Mouse (Mus musculus): ENCODE results near the gene Gm21028.
"Not testable (repeated sequence)": the region's sequence is repeated elsewhere in the genome, so short reads cannot be mapped to it uniquely, and the experiment has no call there.

Gm21028 gene

DNA sequence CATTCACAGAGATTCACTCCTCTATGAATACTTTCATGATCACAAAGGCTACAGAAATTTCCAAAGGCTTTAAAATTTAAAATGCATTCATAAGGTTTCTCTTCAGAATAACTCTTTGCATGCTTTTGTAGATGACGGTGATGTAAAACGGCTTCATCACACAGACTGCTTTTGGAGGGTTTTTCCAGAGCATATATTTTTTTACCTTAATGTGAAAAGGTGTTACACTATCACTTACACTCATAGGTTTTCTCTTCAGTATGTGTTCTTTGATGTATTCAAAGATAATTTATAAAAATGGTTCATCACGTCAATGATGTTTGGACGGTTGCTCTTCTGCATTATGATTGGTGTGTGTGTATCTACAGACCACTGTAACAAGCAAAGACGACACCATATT, at the start of gene Gm21028:
Gene Gm21028 (minus strand): TSS at position 101 of the 400 bp plus-strand sequence.
- DNase-seq, result no peak

DNA sequence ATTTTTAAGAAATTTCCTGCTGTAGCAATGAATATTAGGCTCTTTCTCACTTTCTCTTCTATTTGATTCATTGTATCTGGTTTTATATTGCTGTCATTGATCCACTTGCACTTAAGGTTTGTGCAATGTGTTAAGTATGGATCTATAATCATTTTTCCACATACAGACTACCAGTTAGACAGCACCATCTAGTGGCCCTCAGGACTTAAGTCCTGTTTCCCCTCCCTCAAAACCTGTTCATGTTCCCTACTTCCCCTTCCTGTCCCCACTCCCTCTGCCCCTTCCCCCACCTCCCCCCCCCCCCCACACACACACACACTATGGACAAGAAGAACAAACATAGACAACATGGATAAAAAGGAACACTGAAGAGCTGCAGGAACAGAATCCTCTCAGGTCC, 17.3 kb upstream of the Gm21028 start:
- DNase-seq, result not testable (repeated sequence)

DNA sequence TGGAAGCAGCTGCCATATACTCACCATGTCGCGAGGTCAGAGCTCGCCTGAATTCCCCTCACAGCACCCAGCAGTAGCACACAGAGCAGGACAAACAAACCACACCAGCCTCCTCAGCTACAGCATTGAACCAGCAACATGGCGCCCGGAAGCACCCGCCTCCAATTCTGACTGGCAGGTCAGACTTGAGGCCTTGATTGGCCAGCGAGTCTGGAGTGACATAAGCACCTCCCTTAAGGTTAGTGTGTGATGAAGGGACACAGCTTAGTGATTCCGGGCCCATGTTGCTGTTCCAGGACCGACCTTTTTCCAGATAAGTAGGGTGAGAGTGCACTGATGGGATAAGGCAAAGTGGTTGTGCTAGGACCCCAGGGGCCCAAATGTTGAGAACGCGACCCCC, 14.0 kb upstream of the Gm21028 start, which contains the start of gene Zfp977:
Gene Zfp977 (minus strand): TSS at position 135 of the 400 bp plus-strand sequence.
- not testable (repeated sequence) for DNase-seq

DNA sequence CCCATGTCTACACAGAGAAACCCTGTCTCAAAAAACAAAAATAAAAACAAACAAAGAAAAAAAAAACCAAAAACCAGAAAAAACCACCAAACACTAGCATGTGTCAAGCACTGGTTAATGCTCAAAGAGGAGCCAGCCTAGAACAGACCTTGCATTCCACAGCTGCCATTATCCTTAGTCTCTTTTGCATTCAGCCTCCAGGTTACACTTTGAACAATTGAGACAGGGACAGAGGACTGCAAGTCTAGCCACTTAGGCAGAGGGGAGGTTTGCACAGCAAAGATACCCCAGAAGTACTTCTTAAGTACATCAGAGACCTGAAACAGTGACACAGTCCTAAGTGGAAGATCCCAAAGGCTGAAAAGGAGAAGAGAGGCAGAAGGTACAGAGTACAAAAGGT, 12.9 kb upstream of the Gm21028 start:
- not testable (repeated sequence) for DNase-seq

DNA sequence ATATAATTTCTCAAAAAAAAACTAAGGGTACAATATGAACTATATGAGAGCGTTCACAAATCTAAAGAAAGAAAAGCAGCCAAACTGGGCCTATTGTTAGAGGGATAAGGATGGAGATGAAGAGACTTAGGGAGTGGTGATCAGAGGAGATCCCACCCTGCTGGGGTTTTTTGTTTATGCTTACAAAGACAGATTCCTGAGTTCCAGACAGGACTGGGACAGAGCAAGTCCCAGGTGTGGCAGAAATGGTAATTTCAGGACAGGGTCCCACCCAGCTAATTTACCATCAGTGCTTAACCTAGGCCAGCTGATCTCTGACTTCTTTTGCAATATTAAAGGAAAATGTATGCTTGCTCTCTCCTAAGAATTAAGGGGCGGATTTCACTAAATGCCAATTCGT, 26.6 kb downstream of the Gm21028 start:
- no peak for DNase-seq
